Mouse (Mus musculus) ovary, postnatal 14 days (tissue): ENCODE results near the gene Tnfrsf1a.
A peak's percentile ranks its signal among the peaks of the same experiment; 100 is the strongest.

ENCODE experiments used
- DNase-seq: peaks from one replicate; pipeline ENCODE4 v3.0.0; 2022; ENCODE audit warnings: low spot score

Gene Tnfrsf1a

GRCm38 (mm10) chr6:125323547-125323946 lies 25.6 kb upstream of the Tnfrsf1a start:
- DNase-seq, result no peak

- no peak for DNase-seq
Measured at GRCm38 (mm10) chr6:125325337-125325736, 23.8 kb upstream of the Tnfrsf1a start.

- DNase-seq, result no peak
Measured at GRCm38 (mm10) chr6:125328243-125328642, 20.9 kb upstream of the Tnfrsf1a start.

GRCm38 (mm10) chr6:125330626-125331326 lies 18.4 kb upstream of the Tnfrsf1a start:
- peak; percentile 82 for DNase-seq

- no peak for DNase-seq
Measured at GRCm38 (mm10) chr6:125333112-125333899, 15.9 kb upstream of the Tnfrsf1a start.

- DNase-seq, result no peak
Measured at GRCm38 (mm10) chr6:125334356-125334755, 14.8 kb upstream of the Tnfrsf1a start.

- no peak for DNase-seq
Measured at GRCm38 (mm10) chr6:125338791-125339660, 10.1 kb upstream of the Tnfrsf1a start.

GRCm38 (mm10) chr6:125340244-125340643 lies 8.9 kb upstream of the Tnfrsf1a start:
- DNase-seq, result no peak

GRCm38 (mm10) chr6:125342198-125342597 lies 7.0 kb upstream of the Tnfrsf1a start:
- no peak for DNase-seq

- no peak for DNase-seq
Measured at GRCm38 (mm10) chr6:125344084-125344483, 5.1 kb upstream of the Tnfrsf1a start.

GRCm38 (mm10) chr6:125344866-125345265 lies 4.3 kb upstream of the Tnfrsf1a start:
- no peak for DNase-seq

- no peak for DNase-seq
Measured at GRCm38 (mm10) chr6:125345625-125346024, 3.5 kb upstream of the Tnfrsf1a start.

- DNase-seq, result no peak
Measured at GRCm38 (mm10) chr6:125346029-125346428, 3.1 kb upstream of the Tnfrsf1a start.

GRCm38 (mm10) chr6:125349575-125350230 lies 541 bp downstream of the Tnfrsf1a start:
- DNase-seq, result no peak

- DNase-seq, result no peak
Measured at GRCm38 (mm10) chr6:125350231-125350994, 1.3 kb downstream of the Tnfrsf1a start.

GRCm38 (mm10) chr6:125350995-125351324 lies 1.8 kb downstream of the Tnfrsf1a start:
- no peak for DNase-seq

GRCm38 (mm10) chr6:125351368-125352045 lies 2.3 kb downstream of the Tnfrsf1a start:
- DNase-seq, result no peak

GRCm38 (mm10) chr6:125352046-125352384 lies 2.9 kb downstream of the Tnfrsf1a start:
- DNase-seq, result no peak

GRCm38 (mm10) chr6:125352811-125353210 lies 3.6 kb downstream of the Tnfrsf1a start:
- DNase-seq, result no peak

GRCm38 (mm10) chr6:125353221-125353620 lies 4.1 kb downstream of the Tnfrsf1a start:
- DNase-seq, result no peak

GRCm38 (mm10) chr6:125353655-125354054 lies 4.5 kb downstream of the Tnfrsf1a start:
- DNase-seq, result no peak
